Mouse (Mus musculus) CH12.LX (cell line): ENCODE measurements around the gene Cog3. TPM values are rescaled to one million over a fixed set of nuclear protein-coding genes. Genes with fewer than 3 reads are reported as not detected.
A peak's percentile ranks its signal among the peaks of the same experiment; 100 is the strongest.

Experiments used
- DNase-seq: peaks from one replicate; pipeline ENCODE4 v3.0.0-alpha.2; 2013; ENCODE audit errors: extremely low read depth
- H3K27ac ChIP-seq: 2 replicates; pipeline ENCODE4 v1.5.1; 2012; ENCODE audit warnings: low read depth, mild to moderate bottlenecking, control low read depth, moderate library complexity; ENCODE audit not compliant: insufficient read depth
- H3K27me3 ChIP-seq: replicated peaks from 2 replicates; pipeline ENCODE3; 2012; ENCODE audit warnings: inconsistent platforms
- H3K36me3 ChIP-seq, 2 experiments: replicated peaks in 1 of 2; 2 replicates each; pipeline versions ENCODE3 to v1.6.1; 2012; ENCODE audit warnings: inconsistent platforms in 1 of 2, low read length in 1 of 2, mild to moderate bottlenecking in 1 of 2, mixed read lengths in 1 of 2, moderate library complexity in 1 of 2; ENCODE audit not compliant: control insufficient read depth in 1 of 2, insufficient read depth in 1 of 2
- H3K4me1 ChIP-seq, 2 experiments: 2 replicates each; pipeline ENCODE4 v1.6.1; 2012; ENCODE audit warnings: inconsistent platforms in 1 of 2, moderate library complexity in 1 of 2; ENCODE audit not compliant: insufficient read depth in 2 of 2, control insufficient read depth in 1 of 2
- H3K4me2 ChIP-seq: 2 replicates; pipeline ENCODE4 v1.6.1; 2012; ENCODE audit warnings: low read depth, mild to moderate bottlenecking, control low read depth; ENCODE audit not compliant: poor library complexity, insufficient read depth, severe bottlenecking
- H3K4me3 ChIP-seq, 3 experiments: fragments of 150-350 bp in 1 of 3; sonication (generic) in 1 of 3; replicated peaks in 1 of 3; 2 replicates each; pipeline versions ENCODE3 to v1.5.1; 2011 to 2012; ENCODE audit warnings: low read depth in 2 of 3, low read length in 2 of 3, mild to moderate bottlenecking in 2 of 3, moderate library complexity in 2 of 3, control low read depth in 1 of 3, improper control_type of control experiment in 1 of 3, inconsistent platforms in 1 of 3, mixed read lengths in 1 of 3; ENCODE audit not compliant: poor library complexity in 1 of 3
- H3K79me2 ChIP-seq: replicated peaks from 2 replicates; pipeline ENCODE4 v1.6.1; 2012; ENCODE audit warnings: mild to moderate bottlenecking, moderate library complexity; ENCODE audit not compliant: control insufficient read depth, poor library complexity, insufficient read depth, severe bottlenecking; ENCODE audit errors: extremely low read depth
- H3K9ac ChIP-seq: 2 replicates; pipeline ENCODE4 v1.6.1; 2012; ENCODE audit warnings: low read depth, mild to moderate bottlenecking, control low read depth, moderate library complexity; ENCODE audit not compliant: insufficient read depth
- H3K9me3 ChIP-seq: replicated peaks from 2 replicates; pipeline ENCODE3; 2012; ENCODE audit warnings: low read length, inconsistent platforms, mixed read lengths
- CHD2 ChIP-seq: IDR thresholded peaks from 2 replicates; pipeline ENCODE4 v1.6.1; 2011; ENCODE audit warnings: low read length, improper control_type of control experiment
- CTCF ChIP-seq, 2 experiments: IDR thresholded peaks in 1 of 2; conservative IDR thresholded peaks in 1 of 2; 2 replicates each; pipeline ENCODE4 v1.5.1; 2011 to 2012; ENCODE audit warnings: low read depth in 2 of 2, low read length in 2 of 2, improper control_type of control experiment in 1 of 2, inconsistent platforms in 1 of 2, mild to moderate bottlenecking in 1 of 2, moderate library complexity in 1 of 2
- HCFC1 ChIP-seq: IDR thresholded peaks from 2 replicates; pipeline ENCODE4 v1.6.1; 2012; ENCODE audit warnings: low read depth, mild to moderate bottlenecking, inconsistent platforms, low read length, improper control_type of control experiment
- JUN ChIP-seq: IDR thresholded peaks from 2 replicates; pipeline ENCODE4 v1.6.1; 2011; ENCODE audit warnings: low read depth, mild to moderate bottlenecking, low read length, improper control_type of control experiment, moderate library complexity; ENCODE audit not compliant: insufficient read depth
- MAFK ChIP-seq: IDR thresholded peaks from 2 replicates; pipeline ENCODE4 v1.6.1; 2011; ENCODE audit warnings: low read length, improper control_type of control experiment; ENCODE audit not compliant: insufficient replicate concordance
- NRF1 ChIP-seq: IDR thresholded peaks from 2 replicates; pipeline ENCODE4 v1.6.1; 2014; ENCODE audit warnings: low read depth, mild to moderate bottlenecking, inconsistent platforms, low read length, improper control_type of control experiment, moderate library complexity
- PAX5 ChIP-seq: IDR thresholded peaks from 2 replicates; pipeline ENCODE4 v1.6.1; 2012; ENCODE audit warnings: low read length, inconsistent platforms, mixed read lengths
- POLR2A ChIP-seq: IDR thresholded peaks from 2 replicates; pipeline ENCODE4 v1.6.1; 2011; ENCODE audit warnings: low read depth, mild to moderate bottlenecking, improper control_type of control experiment, low read length
- POLR2AphosphoS2 ChIP-seq: IDR thresholded peaks from 2 replicates; pipeline ENCODE4 v1.6.1; 2011; ENCODE audit warnings: low read depth, low read length, improper control_type of control experiment
- RCOR1 ChIP-seq: conservative IDR thresholded peaks from 2 replicates; pipeline ENCODE4 v1.6.1; 2012; ENCODE audit warnings: low read depth, mild to moderate bottlenecking, inconsistent platforms, low read length, improper control_type of control experiment
- USF2 ChIP-seq: conservative IDR thresholded peaks from 2 replicates; pipeline ENCODE4 v1.6.1; 2011; ENCODE audit warnings: low read depth, low read length, improper control_type of control experiment
- ZKSCAN1 ChIP-seq: IDR thresholded peaks from 2 replicates; pipeline ENCODE4 v1.6.1; 2012; ENCODE audit warnings: low read depth, inconsistent platforms, low read length, improper control_type of control experiment, borderline replicate concordance
- dilution Hi-C: fragments of 300-500 bp; cut with MboI; formaldehyde crosslinking; loops from 2 replicates; pipeline ENCODE4 v1.14.3; 2020; ENCODE audit warnings: low sequenced_read_pairs; ENCODE audit not compliant: extremely low pct_unique_long_range_greater_than_20kb, extremely low pct_ligation_motif_present
- in situ Hi-C: fragments of 300-500 bp; cut with MboI; formaldehyde crosslinking; loops from 3 replicates; pipeline ENCODE4 v1.14.3; 2019; ENCODE audit warnings: low sequenced_read_pairs, low pct_ligation_motif_present, low pct_unique_long_range_greater_than_20kb, mixed read lengths
- polyA plus RNA-seq: library from polyadenylated mRNA; unstranded; fragments of >175 nt; gene quantifications from 2 replicates; pipeline ENCODE4 v1.2.1, GENCODE M21; 2012; ENCODE audit warnings: low read depth; ENCODE audit not compliant: insufficient read length
- total RNA-seq, 2 experiments: library from RNA; depleted of rRNA; stranded (reverse); fragments of 300-350 nt in 1 of 2; fragments of >200 nt in 1 of 2; gene quantifications; 2 replicates each; pipeline ENCODE4 v1.2.3; 2012 to 2014

The Cog3 gene
- total and polyA plus RNA-seq, 3 experiments, result 13.6 to 21.0 (median 15.3) TPM

GRCm38 (mm10) chr14:75690428-75690827, 63.9 kb downstream of the Cog3 start:
- in situ Hi-C loops (no loop called here), dilution Hi-C loops (no loop called here)
- no peaks in the 10 kb centered on the region for H3K36me3 ChIP-seq

GRCm38 (mm10) chr14:75676316-75676715, 78.0 kb downstream of the Cog3 start:
- in situ Hi-C loops (no loop called here), dilution Hi-C loops (no loop called here)
- TF ChIP-seq PAX5 (no peak), USF2 (no peak), POLR2AphosphoS2 (no peak), POLR2A (no peak)

More at GRCm38 (mm10) chr14:75690428-75690827, 63.9 kb downstream of the Cog3 start:
- H3K4me3 ChIP-seq, result no peak overlapping the region
- no peak overlapping the region for H3K9ac ChIP-seq
- no peaks in the 10 kb centered on the region for H3K79me2 ChIP-seq
- no peaks in the 10 kb centered on the region for H3K9me3 ChIP-seq
- H3K27me3 ChIP-seq, result no peaks in the 10 kb centered on the region
- DNase-seq, result no peak
- no peaks in the 10 kb centered on the region for H3K4me1 ChIP-seq
- no peak overlapping the region for H3K27ac ChIP-seq
- H3K4me2 ChIP-seq, result no peak overlapping the region
- no peak for TF ChIP-seq RCOR1
- TF ChIP-seq CTCF (conservative IDR thresholded peaks at IDR 0.05 in 1 of 2, IDR thresholded peaks at IDR 0.05 in 1 of 2; ENCODE audit: low read depth in 2 of 2, low read length in 2 of 2), result no peak
- TF ChIP-seq POLR2A, result no peak
- TF ChIP-seq JUN, result no peak
- TF ChIP-seq NRF1, result no peak
- no peak for TF ChIP-seq HCFC1
- TF ChIP-seq CHD2, result no peak

GRCm38 (mm10) chr14:75669085-75669645, 85.2 kb downstream of the Cog3 start:
- Histone ChIP-seq H3K4me3 (no peak overlapping the region), H3K79me2 (no peaks in the 10 kb centered on the region), H3K4me2 (no peak overlapping the region), H3K9ac (no peak overlapping the region), H3K4me1 (no peaks in the 10 kb centered on the region; a peak in 1 of 4 replicates), H3K9me3 (peaks cover 2% of the 10 kb centered on the region), H3K27me3 (peaks cover 14% of the 10 kb centered on the region), H3K36me3 (no peaks in the 10 kb centered on the region), H3K27ac (no peak overlapping the region)
- TF ChIP-seq CTCF (conservative IDR thresholded peaks at IDR 0.05 in 1 of 2, IDR thresholded peaks at IDR 0.05 in 1 of 2; ENCODE audit: low read depth in 2 of 2, low read length in 2 of 2) (peak in 1 of 2 experiments; percentile 26; a peak in 2 of 4 replicates), MAFK (no peak), ZKSCAN1 (no peak)
- in situ Hi-C loops, result no loop called here
- dilution Hi-C loops, result no loop called here
- peak; percentile 9 for DNase-seq

More at GRCm38 (mm10) chr14:75676316-75676715, 78.0 kb downstream of the Cog3 start:
- Histone ChIP-seq H3K9me3 (no peaks in the 10 kb centered on the region), H3K9ac (no peak overlapping the region), H3K4me1 (peaks cover 4 to 9% of the 10 kb centered on the region in 2 experiments; a peak in 2 of 4 replicates), H3K4me3 (no peak overlapping the region), H3K27me3 (no peaks in the 10 kb centered on the region), H3K79me2 (no peaks in the 10 kb centered on the region), H3K36me3 (no peaks in the 10 kb centered on the region), H3K4me2 (no peak overlapping the region), H3K27ac (no peak overlapping the region)
- DNase-seq, result no peak
